Mouse (Mus musculus) stomach, postnatal 0 days (tissue): ENCODE results near the gene Smyd4. TPM values are rescaled to one million over a fixed set of nuclear protein-coding genes. Genes with fewer than 3 reads are reported as not detected.
A peak's percentile ranks its signal among the peaks of the same experiment; 100 is the strongest.

ENCODE experiments used
- ATAC-seq: fragments of 200-750 bp; cut with Nextera tagmentation; 2 replicates; pipeline ENCODE4 v1.8.0; 2017; ENCODE audit not compliant: low FRiP score, low TSS enrichment
- DNase-seq: peaks from one replicate; pipeline ENCODE4 v3.0.0-alpha.2; 2016; ENCODE audit warnings: low spot score
- H3K27ac ChIP-seq: fragments of 300-500 bp; sonication (generic); replicated peaks from 2 replicates; pipeline ENCODE4 v1.5.1; 2014; ENCODE audit warnings: mild to moderate bottlenecking, control low read depth
- H3K27me3 ChIP-seq: fragments of 300-500 bp; sonication (generic); 2 replicates; pipeline ENCODE4 v1.6.1; 2014; ENCODE audit warnings: low read length; ENCODE audit not compliant: control insufficient read depth, insufficient read depth
- H3K36me3 ChIP-seq: fragments of 300-500 bp; sonication (generic); 2 replicates; pipeline ENCODE4 v1.6.1; 2014; ENCODE audit warnings: low read length, mixed read lengths; ENCODE audit not compliant: control insufficient read depth, insufficient read depth
- H3K4me1 ChIP-seq: fragments of 300-500 bp; sonication (generic); replicated peaks from 2 replicates; pipeline ENCODE4 v1.6.1; 2014; ENCODE audit warnings: antibody characterized with exemption; ENCODE audit not compliant: control insufficient read depth, insufficient read depth
- H3K4me2 ChIP-seq: fragments of 300-500 bp; sonication (generic); replicated peaks from 2 replicates; pipeline ENCODE4 v1.6.1; 2014; ENCODE audit warnings: low read depth, mild to moderate bottlenecking, control low read depth, moderate library complexity
- H3K4me3 ChIP-seq: fragments of 300-500 bp; sonication (generic); 2 replicates; pipeline ENCODE4 v1.5.1; 2014; ENCODE audit warnings: low read depth, low read length, control low read depth
- H3K9ac ChIP-seq: fragments of 300-500 bp; sonication (generic); 2 replicates; pipeline ENCODE4 v1.6.1; 2014; ENCODE audit warnings: mild to moderate bottlenecking, low read length, control low read depth, mixed read lengths
- H3K9me3 ChIP-seq: fragments of 300-500 bp; sonication (generic); 2 replicates; pipeline ENCODE4 v1.6.1; 2016; ENCODE audit warnings: low read length; ENCODE audit not compliant: control insufficient read depth
- CTCF ChIP-seq: IDR thresholded peaks from 2 replicates; pipeline ENCODE4 v1.5.1; 2016; ENCODE audit warnings: antibody characterized with exemption, low read depth, mild to moderate bottlenecking, moderate library complexity
- EP300 ChIP-seq: optimal IDR thresholded peaks from 2 replicates; pipeline ENCODE3; 2016; ENCODE audit warnings: antibody characterized with exemption
- WGBS: fragments of 180-500 bp; shearing (Covaris S2); extraction: QIAGEN DNeasy Blood & Tissue Kit; methylation state at CpG from one replicate; pipeline ENCODE4 v1.1.7; 2014; 5-methylcytosine and 5-hydroxymethylcytosine counted together
- polyA plus RNA-seq: library from polyadenylated mRNA; unstranded; fragments of >200 nt; fragmentation: Nextera tagmentation; extraction: Ambion mirVana; gene quantifications from 2 replicates; pipeline ENCODE4 v1.2.1, GENCODE M21; 2015

The Smyd4 gene
- polyA plus RNA-seq, 1 experiment from 2014 or later = 5.0 TPM

DNA sequence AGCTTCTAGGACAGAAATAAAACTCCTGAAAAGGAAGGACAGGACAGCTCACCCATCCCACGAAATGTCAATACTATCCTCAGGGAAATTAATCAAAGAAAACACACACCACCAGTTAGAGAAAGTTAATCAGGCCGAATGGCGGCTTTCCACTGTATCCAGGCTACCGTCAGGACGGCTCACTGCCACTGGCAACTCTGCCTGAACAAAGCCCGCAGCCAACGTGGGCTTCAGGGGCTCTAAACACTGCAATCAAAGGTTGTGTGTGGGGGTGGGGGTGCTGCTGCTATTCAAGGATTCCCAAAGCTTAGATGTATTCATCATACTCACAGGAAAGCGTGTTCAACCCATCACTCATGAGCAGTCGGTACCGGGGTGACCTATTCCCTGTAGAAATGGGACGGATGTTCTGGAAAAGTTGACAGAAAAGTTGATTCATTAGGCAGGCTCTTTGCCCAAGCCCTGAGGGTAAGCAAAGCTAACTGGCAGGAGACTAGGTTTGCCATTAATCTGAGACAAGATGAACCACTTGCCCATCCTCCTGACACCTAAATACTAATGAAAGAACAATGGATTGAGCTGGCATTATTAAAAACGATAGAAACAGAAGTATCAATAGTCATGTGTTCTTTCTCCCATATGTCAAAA, 7.4 kb upstream of the Smyd4 start:
- Histone ChIP-seq H3K9ac (no peak overlapping the region), H3K36me3 (peaks cover 9% of the 10 kb centered on the region), H3K4me1 (no peaks in the 10 kb centered on the region), H3K4me3 (no peak overlapping the region), H3K9me3 (no peaks in the 10 kb centered on the region), H3K4me2 (no peak overlapping the region), H3K27ac (no peak overlapping the region), H3K27me3 (no peaks in the 10 kb centered on the region)
- ATAC-seq (no peak), DNase-seq (no peak)
- WGBS = 83% methylated on average over 12 of the region's 12 CpGs
- TF ChIP-seq EP300 = no peak
- no peak for TF ChIP-seq CTCF

- no peak overlapping the region for H3K4me2 ChIP-seq
- TF ChIP-seq CTCF = no peak
- TF ChIP-seq EP300 = no peak
- no peak overlapping the region for H3K9ac ChIP-seq
- H3K36me3 ChIP-seq = peaks cover 4% of the 10 kb centered on the region; the same call in 1 of the 2 replicates
- 79% methylated on average over 2 of the region's 2 CpGs for WGBS
- no peaks in the 10 kb centered on the region for H3K4me1 ChIP-seq
- no peak overlapping the region for H3K27ac ChIP-seq
- no peaks in the 10 kb centered on the region for H3K27me3 ChIP-seq
- no peak for DNase-seq
- ATAC-seq = no peak
- no peaks in the 10 kb centered on the region for H3K9me3 ChIP-seq
- no peak overlapping the region for H3K4me3 ChIP-seq
Measured at GRCm38 (mm10) chr11:75343096-75343495, 5.1 kb upstream of the Smyd4 start.

- Histone ChIP-seq H3K4me2 (no peak overlapping the region), H3K36me3 (peaks cover 4% of the 10 kb centered on the region; the same call in 1 of the 2 replicates), H3K4me3 (no peak overlapping the region), H3K27ac (no peak overlapping the region), H3K27me3 (no peaks in the 10 kb centered on the region), H3K9ac (no peak overlapping the region), H3K4me1 (no peaks in the 10 kb centered on the region; the same call in 1 of the 2 replicates), H3K9me3 (no peaks in the 10 kb centered on the region)
- no peak for ATAC-seq
- no peak for DNase-seq
- TF ChIP-seq CTCF = no peak
- WGBS = 46% methylated on average over 2 of the region's 2 CpGs
Measured at GRCm38 (mm10) chr11:75344163-75344562, 4.1 kb upstream of the Smyd4 start.

DNA sequence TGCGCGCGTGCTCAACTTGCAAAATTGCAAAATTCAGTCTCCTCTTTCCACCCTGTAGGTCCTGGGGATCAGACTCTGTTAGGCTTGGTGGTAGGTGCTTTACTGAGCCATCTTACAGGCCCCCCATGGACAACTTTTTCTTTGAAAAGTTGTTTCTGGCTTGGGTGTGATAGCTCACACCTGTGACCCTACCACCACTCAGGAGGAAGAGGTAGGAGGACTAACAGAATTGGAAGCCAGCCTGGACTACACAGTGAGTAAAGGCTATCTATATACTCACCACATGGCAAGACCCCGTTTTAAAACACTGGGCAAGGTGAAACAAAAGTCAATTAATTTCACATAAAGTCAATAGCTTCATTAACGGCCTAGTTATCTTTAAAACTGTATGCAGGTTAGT, 3.5 kb upstream of the Smyd4 start:
- Histone ChIP-seq H3K36me3 (0 out of 2 replicates have a peak, but pooled peaks cover 2% of the 10 kb centered on the region), H3K9ac (no peak overlapping the region), H3K4me3 (no peak overlapping the region), H3K27me3 (no peaks in the 10 kb centered on the region), H3K27ac (no peak overlapping the region), H3K4me1 (no peaks in the 10 kb centered on the region; the same call in 1 of the 2 replicates), H3K9me3 (no peaks in the 10 kb centered on the region), H3K4me2 (no peak overlapping the region)
- ATAC-seq (no peak), DNase-seq (no peak)
- 72% methylated on average over 5 of the region's 5 CpGs for WGBS
- TF ChIP-seq EP300 (no peak), CTCF (no peak)

GRCm38 (mm10) chr11:75346556-75347187, 1.6 kb upstream of the Smyd4 start:
- no peak overlapping the region; the same call in none of the 2 replicates for H3K4me2 ChIP-seq
- no peaks in the 10 kb centered on the region for H3K27me3 ChIP-seq
- WGBS = 44% methylated on average over 3 of the region's 4 CpGs
- H3K4me3 ChIP-seq = no peak overlapping the region
- no peak overlapping the region for H3K9ac ChIP-seq
- no peaks in the 10 kb centered on the region for H3K36me3 ChIP-seq
- H3K9me3 ChIP-seq = no peaks in the 10 kb centered on the region
- no peak for TF ChIP-seq EP300
- no peak for TF ChIP-seq CTCF
- no peak overlapping the region for H3K27ac ChIP-seq
- no peaks in the 10 kb centered on the region; the same call in 1 of the 2 replicates for H3K4me1 ChIP-seq
- no peak for ATAC-seq
- no peak for DNase-seq

DNA sequence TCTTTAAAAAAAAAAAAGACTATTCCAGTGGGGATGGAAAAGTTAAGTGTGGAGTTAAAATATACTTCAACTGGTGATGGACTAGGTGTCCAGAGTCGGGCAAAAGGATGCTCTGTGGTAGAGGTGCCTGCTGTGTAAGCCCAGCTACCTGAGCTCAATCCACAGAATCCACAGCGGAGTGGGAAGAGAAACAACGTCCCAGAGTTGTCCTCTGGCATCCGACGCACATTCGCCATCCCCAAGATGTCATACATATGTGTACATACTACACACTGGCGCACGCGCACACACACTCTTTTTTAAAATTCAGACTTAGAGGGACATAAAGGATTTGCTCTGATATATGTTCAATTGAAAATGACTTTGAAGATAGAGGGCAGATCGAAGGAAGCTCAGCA, 1.0 kb upstream of the Smyd4 start:
- DNase-seq (no peak), ATAC-seq (no peak)
- no peak overlapping the region for H3K27ac ChIP-seq

More for the DNA sequence above, 1.0 kb upstream of the Smyd4 start:
- peak overlapping the region; percentile 78 for H3K4me3 ChIP-seq
- TF ChIP-seq CTCF (no peak), EP300 (no peak)
- H3K9ac ChIP-seq = peak overlapping the region; percentile 86; the same call in 1 of the 2 replicates
- WGBS = 32% methylated on average over 10 of the region's 10 CpGs
- no peaks in the 10 kb centered on the region for H3K9me3 ChIP-seq
- H3K36me3 ChIP-seq = no peaks in the 10 kb centered on the region
- H3K4me2 ChIP-seq = peak overlapping the region; percentile 78
- H3K27me3 ChIP-seq = no peaks in the 10 kb centered on the region
- H3K4me1 ChIP-seq = no peaks in the 10 kb centered on the region; the same call in 1 of the 2 replicates
